Mouse (Mus musculus) right cerebral cortex, postnatal 10 days (tissue): Measurements from ENCODE around the gene Rabl3.

Experiments
- DNase-seq, 2 experiments: peaks; one replicate each; pipeline ENCODE4 v3.0.0; 2021; ENCODE audit warnings: low spot score in 2 of 2

Rabl3 gene

GRCm38 (mm10) chr16:37546312-37546711 is 6.6 kb downstream of the Rabl3 start:
- no peak for DNase-seq

GRCm38 (mm10) chr16:37550266-37550665 is 10.6 kb downstream of the Rabl3 start:
- no peak for DNase-seq

GRCm38 (mm10) chr16:37550981-37551380 is 11.3 kb downstream of the Rabl3 start:
- DNase-seq, result no peak

GRCm38 (mm10) chr16:37552824-37553223 is 13.1 kb downstream of the Rabl3 start:
- DNase-seq, result no peak

- DNase-seq, result no peak
Measured at GRCm38 (mm10) chr16:37562414-37562813, 22.7 kb downstream of the Rabl3 start.

- DNase-seq, result peak; percentile 43 to 54
Measured at GRCm38 (mm10) chr16:37562961-37563360, 23.3 kb downstream of the Rabl3 start.

- no peak for DNase-seq
Measured at GRCm38 (mm10) chr16:37565117-37565516, 25.4 kb downstream of the Rabl3 start.

- no peak for DNase-seq
Measured at GRCm38 (mm10) chr16:37566107-37566506, 26.4 kb downstream of the Rabl3 start.

GRCm38 (mm10) chr16:37567113-37568050 is 27.7 kb downstream of the Rabl3 start:
- DNase-seq, result no peak

- DNase-seq, result no peak
Measured at GRCm38 (mm10) chr16:37571554-37571953, 31.9 kb downstream of the Rabl3 start.

GRCm38 (mm10) chr16:37572117-37572754 is 32.6 kb downstream of the Rabl3 start:
- DNase-seq, result no peak

GRCm38 (mm10) chr16:37573061-37573460 is 33.4 kb downstream of the Rabl3 start:
- DNase-seq, result no peak

GRCm38 (mm10) chr16:37575325-37575724 is 35.6 kb downstream of the Rabl3 start:
- no peak for DNase-seq

GRCm38 (mm10) chr16:37579591-37579990 is 39.9 kb downstream of the Rabl3 start:
- DNase-seq, result no peak

GRCm38 (mm10) chr16:37579994-37580393 is 40.3 kb downstream of the Rabl3 start, which contains the start of gene Hgd:
Gene Hgd (plus strand): TSS chr16:37580153.
- DNase-seq, result no peak

GRCm38 (mm10) chr16:37580651-37581050 is 41.0 kb downstream of the Rabl3 start:
- DNase-seq, result no peak

- no peak for DNase-seq
Measured at GRCm38 (mm10) chr16:37581901-37582300, 42.2 kb downstream of the Rabl3 start.

GRCm38 (mm10) chr16:37583306-37583705 is 43.6 kb downstream of the Rabl3 start:
- DNase-seq, result no peak

- DNase-seq, result peak; percentile 44 to 57
Measured at GRCm38 (mm10) chr16:37583801-37584200, 44.1 kb downstream of the Rabl3 start.

- DNase-seq, result peak; percentile 68 to 78
Measured at GRCm38 (mm10) chr16:37584218-37585035, 44.7 kb downstream of the Rabl3 start.

GRCm38 (mm10) chr16:37585129-37585563 is 45.5 kb downstream of the Rabl3 start:
- peak in 1 of 2 experiments; percentile 48 for DNase-seq

- DNase-seq, result no peak
Measured at GRCm38 (mm10) chr16:37590921-37591320, 51.2 kb downstream of the Rabl3 start.
